In genomic region chr12:89836271-89836670, GRCm38 (mm10) we compare ENCODE assay signal across 17 mouse cellular contexts.
"Had no signal": no experiment of that assay in that cellular context is flagged by ENCODE, and none has a peak within 500 bp of the region (broad histone marks: within the 10 kb centered on the region; RNA-seq: fewer than 3 reads in every experiment).

No protein-coding gene starts in this region.

- H3K9me3 ChIP-seq: neural tube, embryonic 12.5 days; neural tube, embryonic 13.5 days; neural tube, embryonic 15.5 days; stomach, embryonic 15.5 days had no signal

- H3K4me2 ChIP-seq: neural tube, embryonic 12.5 days; neural tube, embryonic 13.5 days; neural tube, embryonic 15.5 days; stomach, embryonic 15.5 days had no signal

- H3K27ac ChIP-seq: neural tube, embryonic 12.5 days; neural tube, embryonic 13.5 days; neural tube, embryonic 15.5 days; stomach, embryonic 15.5 days; stomach, postnatal 0 days had no signal

- H3K4me3 ChIP-seq: neural tube, embryonic 12.5 days; neural tube, embryonic 13.5 days; neural tube, embryonic 15.5 days; stomach, embryonic 15.5 days had no signal

- H3K36me3 ChIP-seq: neural tube, embryonic 12.5 days; neural tube, embryonic 13.5 days; neural tube, embryonic 15.5 days; stomach, embryonic 15.5 days had no signal

- DNase-seq: retina, postnatal 1 day; right cerebral cortex, adult 18-20 months; right cerebral cortex, postnatal 14 days; right cerebral cortex, postnatal 25 days; right cerebral cortex, postnatal 4 days; spleen, adult 18-20 months; thymus, adult 18-20 months; thymus, adult 2 months; thymus, postnatal 14 days; thymus, postnatal 25 days; thymus, postnatal 36 days; thymus, postnatal 4 days had no signal

- H3K27me3 ChIP-seq: neural tube, embryonic 12.5 days; neural tube, embryonic 13.5 days; neural tube, embryonic 15.5 days; stomach, embryonic 15.5 days had no signal

- H3K9ac ChIP-seq: neural tube, embryonic 12.5 days; neural tube, embryonic 13.5 days; neural tube, embryonic 15.5 days; stomach, embryonic 15.5 days had no signal

- H3K4me1 ChIP-seq: neural tube, embryonic 12.5 days; neural tube, embryonic 13.5 days; neural tube, embryonic 15.5 days; stomach, embryonic 15.5 days had no signal
